Mouse (Mus musculus): ENCODE measurements at regions not wholly inside any gene's neighbourhood (a gene's known extent, or its start where the extent isn't known, plus 50 kb on each side); places are given as distances from the start of the nearest gene placed in this dataset.

DNA sequence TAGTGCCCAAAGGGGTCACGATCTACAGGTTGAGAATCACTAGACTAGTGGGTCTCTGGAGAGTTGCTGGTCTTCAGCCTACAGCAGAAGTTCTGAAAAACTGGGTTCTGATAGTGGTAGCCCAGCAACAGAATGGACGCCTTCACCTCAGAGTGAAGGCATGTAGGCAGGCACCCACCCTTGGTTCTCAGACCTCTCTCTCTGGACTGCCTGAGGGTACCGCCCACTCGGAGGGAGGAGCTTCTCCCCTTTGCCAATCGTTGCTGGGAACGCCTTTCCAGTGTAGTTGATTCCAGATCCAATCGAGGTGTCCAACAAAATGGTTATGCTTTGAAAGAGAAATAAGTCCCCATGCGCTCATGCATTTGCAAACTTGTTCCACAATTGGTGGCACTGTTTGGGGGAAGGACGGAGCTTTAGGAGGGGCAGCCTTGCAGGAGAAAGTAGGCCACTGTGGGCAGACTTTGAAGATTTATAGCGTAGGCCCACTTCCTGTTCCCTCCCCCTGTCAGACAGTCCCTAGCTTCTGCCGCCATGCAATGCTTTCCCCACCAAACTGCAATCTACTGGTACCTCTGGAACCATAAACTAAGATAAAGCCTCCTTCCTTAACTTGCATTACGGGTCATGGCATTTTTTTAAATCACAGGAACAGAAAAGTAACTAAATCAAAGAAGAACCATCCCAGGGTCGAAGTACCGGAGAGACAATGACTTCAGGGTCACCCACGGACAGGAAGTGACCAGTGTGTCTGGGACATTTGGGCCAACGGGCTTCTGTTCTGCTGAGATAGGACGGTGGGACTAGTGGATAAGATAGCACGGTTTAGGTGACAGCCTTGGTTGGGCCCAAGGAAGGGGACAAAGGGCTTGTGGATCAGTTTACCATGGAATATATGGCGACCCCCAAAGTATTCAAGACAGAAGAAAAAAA, 224.5 kb downstream of the Gadd45g start:
- no peak for DNase-seq
- intact Hi-C loops (cut with DNase I), result no loop called here

DNA sequence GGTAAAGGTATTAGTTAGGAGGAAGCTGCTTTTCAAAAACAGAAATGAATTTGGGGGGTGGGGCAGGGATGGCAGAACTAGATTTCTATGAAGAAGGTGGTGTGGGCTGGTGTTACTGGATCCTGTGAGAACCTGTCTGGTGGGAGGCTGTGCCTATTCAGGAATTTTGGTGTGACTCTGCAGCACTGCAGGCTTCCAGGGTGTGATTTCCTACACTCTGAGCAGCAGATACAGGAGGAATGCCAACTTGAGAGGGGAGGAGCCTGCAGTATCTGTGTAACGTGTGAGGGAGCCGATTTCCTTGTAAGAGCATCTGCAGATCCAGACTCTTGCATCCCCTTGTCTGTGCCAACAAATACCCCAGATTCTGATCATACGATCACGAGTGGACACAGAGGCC, 231.1 kb downstream of the Gadd45g start:
- intact Hi-C loops (cut with DNase I), result loop anchor here (2.0 to 5.0 kb wide), 2 partner anchors 100 to 231 kb away; partner anchors contain the start of gene Gadd45g
- no peak for DNase-seq

GRCm38 (mm10) chr13:52078561-52078960, 232.1 kb downstream of the Gadd45g start:
- intact Hi-C loops (cut with DNase I), result loop anchor here (2.0 to 5.0 kb wide), 2 partner anchors 101 to 232 kb away; partner anchors contain the start of gene Gadd45g
- DNase-seq, result no peak

DNA sequence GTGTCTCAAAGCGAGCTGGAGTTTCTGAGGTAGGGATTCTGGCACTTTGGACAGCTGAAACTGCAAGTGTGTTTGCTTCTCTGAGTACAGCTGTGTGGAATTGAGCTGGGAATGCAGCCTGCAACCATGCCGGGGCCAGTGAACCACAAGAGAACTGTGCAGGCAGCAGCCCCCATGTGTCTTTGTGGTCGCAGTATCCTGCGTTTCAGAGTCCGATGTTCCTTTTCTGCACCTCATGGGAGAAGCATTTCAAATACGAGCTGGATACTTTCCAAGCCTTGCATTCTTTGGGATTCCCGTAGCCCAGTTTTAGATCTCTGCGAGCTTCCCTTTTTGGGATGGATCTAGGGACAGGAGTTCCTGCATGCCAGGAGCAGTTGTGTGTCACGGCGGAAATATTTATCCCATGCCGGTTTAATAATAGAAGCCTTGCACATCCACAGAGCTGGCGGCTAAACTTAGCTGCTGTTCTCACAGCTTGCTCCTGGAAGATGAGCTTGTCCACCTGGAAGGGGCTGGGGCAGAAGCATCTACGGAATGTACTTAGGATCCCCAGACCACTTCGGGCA, 233.3 kb downstream of the Gadd45g start:
- peak; percentile 31 to 54 for DNase-seq
- intact Hi-C loops (cut with DNase I), result loop anchor here (2.0 to 5.0 kb wide), 2 partner anchors 102 to 233 kb away; partner anchors contain the start of gene Gadd45g

- DNase-seq, result no peak
- intact Hi-C loops (cut with DNase I), result no loop called here
Observed at GRCm38 (mm10) chr13:52083601-52084455, 237.3 kb downstream of the Gadd45g start.

DNA sequence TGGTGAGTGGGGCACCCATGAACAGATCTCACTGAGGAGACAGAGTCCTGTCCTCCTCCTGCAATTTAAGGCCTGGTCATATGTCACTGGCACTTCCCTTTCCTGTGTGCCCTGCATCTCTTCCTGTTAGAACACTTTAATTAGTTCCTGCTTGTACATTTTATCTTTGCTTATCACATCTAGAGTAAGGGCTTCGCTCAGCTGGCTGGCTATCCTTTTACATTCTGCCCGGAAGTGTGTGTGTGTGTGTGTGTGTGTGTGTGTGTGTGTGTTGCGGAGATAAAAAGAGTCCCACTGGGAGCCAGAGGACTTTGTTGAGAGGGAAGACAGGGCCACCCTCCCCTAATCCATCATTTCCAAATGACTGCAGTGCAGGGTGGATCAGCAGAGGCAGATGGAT, 238.6 kb downstream of the Gadd45g start:
- intact Hi-C loops (cut with DNase I), result no loop called here
- DNase-seq, result no peak

DNA sequence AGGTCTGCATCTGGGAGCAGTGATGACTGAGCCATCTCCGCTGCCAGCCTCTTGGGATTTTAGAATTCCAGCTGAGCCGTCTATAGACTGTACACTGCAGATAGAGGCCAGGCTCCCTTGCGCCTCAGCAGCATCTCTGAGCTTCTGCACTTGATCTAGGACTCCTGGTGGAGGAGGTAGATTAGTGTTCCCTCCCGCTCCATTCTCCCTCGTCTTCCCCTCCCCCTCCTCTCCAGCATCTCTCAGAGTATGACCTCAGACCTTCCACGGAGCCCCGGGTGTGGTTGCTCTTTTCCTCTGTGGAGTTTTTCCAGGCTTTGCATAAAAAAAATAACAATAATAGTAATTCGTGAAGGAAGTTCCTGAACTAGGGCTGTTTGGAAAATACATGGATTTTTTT, 241.8 kb downstream of the Gadd45g start:
- DNase-seq, result no peak
- intact Hi-C loops (cut with DNase I), result no loop called here

DNA sequence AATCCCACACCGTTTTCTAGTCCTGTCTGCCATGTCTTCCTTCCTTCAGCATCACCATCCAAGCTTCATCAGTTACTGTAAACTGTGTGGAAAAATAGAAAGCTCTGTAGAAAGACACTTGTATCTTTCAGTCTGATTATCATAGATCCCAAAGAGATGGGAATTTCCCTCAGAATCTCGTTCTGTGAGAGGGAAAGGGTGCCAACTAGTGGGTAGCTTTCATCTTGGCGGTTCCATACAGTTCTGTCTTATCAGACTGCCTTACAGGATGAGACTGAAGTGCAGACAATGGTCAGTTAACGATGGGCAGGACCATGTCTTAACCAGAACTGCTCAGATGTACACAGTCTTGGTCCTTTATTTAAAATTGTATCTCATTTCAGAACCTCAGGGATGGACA, 243.9 kb downstream of the Gadd45g start:
- intact Hi-C loops (cut with DNase I), result no loop called here
- no peak for DNase-seq

GRCm38 (mm10) chr13:52094785-52095184, 248.3 kb downstream of the Gadd45g start:
- intact Hi-C loops (cut with DNase I), result no loop called here

GRCm38 (mm10) chr13:52096506-52096905, 250.0 kb downstream of the Gadd45g start:
- DNase-seq, result no peak
- intact Hi-C loops (cut with DNase I), result no loop called here

More at GRCm38 (mm10) chr13:52094785-52095184, 248.3 kb downstream of the Gadd45g start:
- DNase-seq, result no peak

DNA sequence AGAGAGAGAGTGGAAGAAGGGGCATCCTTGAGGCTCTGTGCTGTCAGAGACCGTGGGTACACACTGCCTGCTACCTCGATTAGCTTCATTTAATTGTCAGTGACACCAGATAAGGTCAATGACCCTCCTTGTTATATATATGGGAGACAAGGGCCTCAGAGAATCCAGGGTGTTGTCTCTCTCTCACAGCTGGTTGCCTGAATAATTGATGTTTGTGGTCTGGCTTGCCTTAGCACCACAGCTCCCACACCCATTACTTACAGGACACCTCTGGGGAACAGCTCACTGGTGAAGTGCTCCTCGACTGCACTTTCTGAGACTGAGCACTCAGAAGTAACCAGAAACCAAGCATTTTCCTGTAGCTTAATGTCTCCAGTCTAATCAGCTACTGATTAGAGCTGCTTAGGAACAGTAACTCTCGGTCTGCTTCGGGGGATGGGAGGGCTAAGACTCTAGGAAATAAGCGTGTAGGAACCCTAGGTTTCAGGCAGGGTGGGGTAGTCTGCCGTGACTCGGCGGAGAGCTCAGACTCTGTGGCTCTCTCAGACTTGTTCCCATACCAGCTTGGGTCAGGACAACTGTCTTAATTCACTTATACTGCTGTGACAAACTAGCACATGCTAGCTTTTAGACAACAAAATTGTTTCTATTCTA, 259.6 kb downstream of the Gadd45g start:
- intact Hi-C loops (cut with DNase I), result no loop called here
- no peak for DNase-seq

DNA sequence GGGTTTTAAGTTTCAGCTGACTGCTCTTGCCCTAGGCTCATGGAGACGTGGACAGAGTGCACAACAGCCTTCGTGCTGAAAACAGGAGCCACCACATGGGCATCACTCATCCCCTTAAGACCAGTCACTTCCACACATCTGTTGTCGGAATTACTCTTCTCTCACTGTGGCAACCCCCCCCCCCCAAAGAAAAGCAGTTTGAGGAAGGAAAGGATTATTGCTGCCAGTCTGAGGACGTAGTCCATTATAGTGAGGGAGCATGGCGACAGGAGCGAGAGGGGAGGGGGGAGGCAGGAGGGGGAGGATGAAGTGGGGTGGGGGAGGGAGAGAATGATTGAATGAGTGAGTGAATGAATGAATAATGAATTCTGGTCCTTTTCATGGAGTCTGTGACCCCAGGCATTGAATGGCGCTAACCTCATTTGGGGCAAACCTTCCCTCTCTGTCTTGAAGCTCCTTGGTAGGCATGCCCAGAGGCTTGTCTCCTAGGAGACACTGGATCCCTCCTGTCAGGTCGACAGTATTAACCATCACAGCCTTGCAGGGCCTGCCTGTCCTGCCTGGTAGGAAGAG, 262.0 kb downstream of the Gadd45g start:
- intact Hi-C loops (cut with DNase I), result no loop called here
- DNase-seq, result no peak

DNA sequence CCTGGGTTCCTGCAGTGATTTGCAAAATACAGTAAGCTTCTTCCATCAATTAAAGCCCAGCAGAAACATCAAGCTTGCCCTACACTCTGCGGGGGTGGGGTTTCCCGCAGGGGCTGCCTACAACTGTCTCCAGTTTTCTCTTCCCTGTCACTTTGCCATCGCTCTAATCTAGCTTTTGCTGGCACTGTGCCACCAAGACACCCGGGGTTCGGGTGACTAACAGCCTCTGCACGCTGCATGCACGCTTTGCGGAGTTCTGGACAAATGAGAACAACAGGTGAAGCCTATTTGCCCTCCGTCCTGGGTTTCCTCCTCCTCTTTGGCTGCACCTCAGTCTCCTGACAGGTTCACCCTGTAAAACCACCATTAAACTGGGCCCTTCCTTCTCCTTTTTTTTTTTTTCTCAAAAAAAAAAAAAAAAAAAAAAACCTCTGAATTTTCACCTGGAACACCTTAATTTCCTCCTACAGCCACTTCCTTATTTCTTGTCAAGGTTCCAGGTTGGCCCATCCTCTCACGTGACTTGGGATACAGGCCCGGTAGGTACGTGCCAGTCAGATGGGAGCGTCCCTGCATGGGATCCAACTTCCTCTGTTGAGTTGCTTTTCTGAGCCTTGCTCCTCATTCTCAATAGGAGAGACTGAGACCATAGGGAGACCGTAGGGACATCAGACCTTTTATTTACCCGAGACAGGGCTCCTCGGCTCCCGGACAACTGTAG, 262.7 kb downstream of the Gadd45g start:
- intact Hi-C loops (cut with DNase I), result no loop called here
- no peak for DNase-seq

- no peak for DNase-seq
- intact Hi-C loops (cut with DNase I), result no loop called here
Observed at GRCm38 (mm10) chr13:52110750-52111149, 264.3 kb downstream of the Gadd45g start.

- no peak for DNase-seq
- intact Hi-C loops (cut with DNase I), result no loop called here
Observed at GRCm38 (mm10) chr13:52113549-52113948, 267.1 kb downstream of the Gadd45g start.

DNA sequence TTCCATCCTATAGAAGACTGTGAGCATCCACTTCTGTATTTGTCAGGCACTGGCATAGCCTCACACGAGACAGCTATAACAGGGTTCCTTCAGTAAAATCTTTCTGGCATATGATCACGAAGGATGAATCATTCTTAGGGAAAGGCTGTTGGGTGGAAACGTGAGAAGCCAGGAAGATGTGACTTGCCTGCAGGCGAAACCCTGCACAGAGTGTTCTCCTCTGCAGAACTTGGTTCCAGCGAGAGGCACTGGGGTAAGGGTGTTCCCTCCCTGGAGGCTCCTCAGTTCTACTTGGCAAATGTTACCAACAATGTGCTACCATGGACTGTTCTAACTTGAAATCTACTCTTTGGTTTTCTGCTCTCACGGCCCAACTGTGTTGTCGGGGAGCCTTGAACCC, 268.0 kb downstream of the Gadd45g start:
- no peak for DNase-seq
- intact Hi-C loops (cut with DNase I), result no loop called here

DNA sequence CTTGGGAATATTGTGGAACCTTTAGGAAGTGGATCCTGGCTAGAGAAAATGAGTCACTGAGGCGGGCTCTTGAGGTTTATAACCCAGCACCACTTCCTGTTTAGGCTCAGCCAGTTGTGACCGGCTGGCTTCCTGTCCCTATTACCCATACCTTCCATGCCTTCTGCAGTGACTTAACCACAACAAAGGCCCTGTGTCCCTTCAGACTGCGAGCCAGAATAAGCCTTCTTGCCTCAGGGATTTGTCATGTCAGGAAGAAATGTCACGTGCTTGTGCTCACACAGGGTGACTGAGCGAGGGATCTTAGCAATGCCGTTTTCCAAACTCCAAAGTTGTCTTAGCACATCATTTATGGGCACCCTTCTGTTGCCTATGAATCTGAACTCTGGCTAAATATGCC, 268.5 kb downstream of the Gadd45g start:
- intact Hi-C loops (cut with DNase I), result no loop called here
- no peak for DNase-seq

DNA sequence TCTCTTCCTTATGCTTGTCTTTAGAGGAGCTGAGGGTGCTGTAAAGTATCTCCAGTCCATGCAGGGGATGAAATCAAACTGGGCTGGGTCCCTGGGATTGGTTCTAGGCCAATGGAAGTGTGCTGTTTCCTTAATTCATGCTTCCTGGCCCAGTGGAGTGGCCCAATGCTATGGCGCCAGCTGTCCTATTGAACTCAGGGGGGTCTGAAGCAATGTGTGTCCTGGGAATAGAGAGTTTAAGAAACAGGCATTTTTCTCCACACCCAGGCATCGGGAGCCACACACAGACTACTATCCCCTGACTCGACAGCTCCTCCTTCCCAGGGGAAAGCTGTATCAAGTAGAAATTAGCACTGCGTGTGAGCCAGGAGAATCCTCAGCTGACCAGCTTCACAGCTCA, 269.8 kb downstream of the Gadd45g start:
- no peak for DNase-seq
- intact Hi-C loops (cut with DNase I), result no loop called here

DNA sequence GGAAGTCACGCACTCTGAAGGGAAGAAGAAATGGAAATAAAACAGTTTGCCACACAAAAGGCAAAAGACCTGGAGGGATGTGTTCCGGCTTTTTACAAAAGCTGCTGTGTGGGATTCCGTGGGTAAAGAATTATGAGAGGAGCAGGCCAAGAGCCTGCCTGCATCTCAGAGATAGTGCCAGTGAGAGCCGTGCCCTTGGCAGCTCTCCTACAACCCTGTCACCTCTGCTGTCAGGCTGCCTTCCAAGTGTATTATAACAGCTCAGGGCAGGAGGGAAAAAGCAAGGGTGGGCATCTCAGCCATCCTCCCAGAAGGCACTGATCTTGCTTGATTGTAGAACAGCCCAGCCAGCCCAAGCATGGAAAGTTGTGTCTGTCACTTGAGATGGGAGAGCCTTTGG, 270.3 kb downstream of the Gadd45g start:
- DNase-seq, result peak; percentile 14 to 24
- intact Hi-C loops (cut with DNase I), result no loop called here
